Mouse (Mus musculus): ENCODE measurements at regions not wholly inside any gene's neighbourhood (a gene's known extent, or its start where the extent isn't known, plus 50 kb on each side); places are given as distances from the start of the nearest gene placed in this dataset.

DNA sequence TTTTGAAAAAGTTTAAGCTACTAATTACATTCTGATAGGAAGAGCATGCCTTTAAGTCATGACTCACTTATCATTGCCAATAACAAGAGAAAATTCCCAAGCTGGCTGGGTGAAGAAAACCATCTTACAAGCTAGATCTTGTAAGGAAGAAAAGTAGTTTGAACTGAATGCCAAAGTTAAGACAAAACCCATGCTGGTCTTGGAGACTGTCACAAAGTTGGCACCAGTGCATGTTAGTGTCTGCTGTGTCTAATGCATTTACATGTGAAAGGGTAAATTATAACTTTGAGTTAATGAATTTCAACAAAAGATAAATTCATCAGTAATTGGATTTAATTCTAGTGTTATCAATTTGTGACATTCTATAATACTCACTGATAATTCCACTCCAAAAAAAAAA is 533.6 kb upstream of the Fam241a start:
- no peak for DNase-seq (ENCODE audit: low spot score in 2 of 2)

DNA sequence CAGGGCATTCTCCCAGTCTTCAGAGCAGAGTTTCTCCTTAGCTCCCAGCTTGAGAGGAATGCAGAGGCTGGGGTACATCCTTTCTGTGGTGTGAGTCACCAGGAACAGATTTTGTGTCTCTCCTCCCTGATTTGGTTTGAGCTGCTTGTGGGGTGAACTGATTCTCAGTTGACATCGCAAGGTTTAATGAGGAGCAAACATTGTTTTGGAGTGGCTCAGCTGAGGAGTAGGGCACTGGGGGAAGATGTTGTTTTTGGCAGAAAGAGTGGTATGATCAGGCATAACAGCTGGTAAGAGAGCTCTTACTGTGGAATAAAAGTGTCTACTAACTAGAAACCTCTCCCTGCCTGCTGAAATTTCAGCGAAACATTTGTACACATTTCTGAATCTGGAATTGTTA is 519.4 kb upstream of the Fam241a start:
- no peak for DNase-seq (ENCODE audit: low spot score in 2 of 2)

DNA sequence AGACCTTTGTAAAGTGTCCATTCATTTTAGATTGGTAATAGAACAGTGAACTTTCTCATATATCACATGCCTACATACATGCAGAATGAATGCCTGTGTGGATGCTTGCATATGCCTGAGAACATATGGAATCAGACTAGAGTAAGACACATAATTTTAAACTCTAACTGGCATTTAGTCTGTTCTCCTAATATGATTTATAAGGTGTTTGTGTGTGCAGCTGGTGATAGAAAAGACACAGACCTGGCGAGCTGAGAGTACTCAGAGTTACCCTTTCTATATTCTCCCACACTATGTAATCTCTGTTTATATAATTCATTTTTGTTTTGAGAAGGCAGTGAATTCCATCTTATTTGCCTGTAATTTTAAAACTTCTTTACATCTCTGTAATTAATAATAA is 517.4 kb upstream of the Fam241a start:
- no peak for DNase-seq (ENCODE audit: low spot score in 2 of 2)

DNA sequence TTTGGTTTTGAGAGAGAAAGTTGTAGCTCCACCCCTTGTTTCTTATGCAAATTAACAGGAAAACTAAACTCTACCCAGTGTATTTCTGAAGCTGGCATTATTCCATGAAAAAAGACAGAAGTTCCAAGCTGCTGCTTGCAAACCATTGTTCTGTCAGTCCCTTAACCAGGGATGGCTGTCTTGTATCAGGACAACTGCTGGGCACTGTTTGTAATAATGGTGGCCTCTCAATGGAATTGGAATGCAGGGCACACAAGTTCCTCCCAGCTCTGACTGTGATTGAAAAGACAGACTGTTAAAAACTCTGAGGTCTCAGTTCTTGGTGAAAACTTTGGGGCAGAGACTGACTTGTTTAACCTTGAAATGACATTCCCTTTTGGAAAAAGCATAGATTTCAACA is 516.0 kb upstream of the Fam241a start:
- no peak for DNase-seq (ENCODE audit: low spot score in 2 of 2)

DNA sequence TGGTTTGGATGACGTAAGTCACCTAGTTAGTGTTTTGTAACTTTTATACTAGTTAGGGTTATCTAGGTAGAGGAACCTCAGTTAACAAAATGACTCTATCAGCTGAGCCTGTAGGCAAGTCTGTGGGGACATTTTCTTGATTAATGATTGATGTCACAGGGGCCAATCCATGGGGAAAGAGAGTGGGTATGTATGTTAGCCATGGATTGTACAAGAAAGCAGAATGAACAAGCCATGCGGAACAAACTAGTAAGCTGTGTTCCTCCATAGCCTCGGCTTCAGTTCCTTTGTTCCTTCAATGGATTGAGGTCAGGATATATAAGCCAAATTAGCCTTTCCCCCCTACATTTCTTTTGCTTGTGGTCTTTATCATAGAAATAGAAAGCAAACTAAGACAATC is 498.7 kb upstream of the Fam241a start:
- no peak for DNase-seq (ENCODE audit: low spot score in 2 of 2)

DNA sequence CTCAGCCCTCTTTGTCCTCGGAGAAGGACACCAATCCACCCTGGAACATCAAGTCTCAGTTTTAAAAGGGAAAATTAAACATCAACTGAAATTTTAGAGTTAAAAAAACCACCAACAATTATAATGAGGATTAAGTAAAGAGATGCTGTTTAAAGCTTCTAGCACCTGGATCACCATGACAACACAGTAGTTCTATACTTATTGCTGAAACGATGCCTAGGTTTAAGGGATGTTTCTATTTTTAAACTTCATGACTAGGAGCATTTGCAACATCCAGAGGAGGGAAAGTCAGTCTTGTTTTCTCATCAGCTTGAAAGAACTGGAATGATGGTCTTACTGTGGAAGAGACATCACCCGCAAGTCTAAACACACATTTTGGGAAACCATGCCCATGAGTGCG is 484.5 kb upstream of the Fam241a start:
- no peak for DNase-seq (ENCODE audit: low spot score in 2 of 2)

DNA sequence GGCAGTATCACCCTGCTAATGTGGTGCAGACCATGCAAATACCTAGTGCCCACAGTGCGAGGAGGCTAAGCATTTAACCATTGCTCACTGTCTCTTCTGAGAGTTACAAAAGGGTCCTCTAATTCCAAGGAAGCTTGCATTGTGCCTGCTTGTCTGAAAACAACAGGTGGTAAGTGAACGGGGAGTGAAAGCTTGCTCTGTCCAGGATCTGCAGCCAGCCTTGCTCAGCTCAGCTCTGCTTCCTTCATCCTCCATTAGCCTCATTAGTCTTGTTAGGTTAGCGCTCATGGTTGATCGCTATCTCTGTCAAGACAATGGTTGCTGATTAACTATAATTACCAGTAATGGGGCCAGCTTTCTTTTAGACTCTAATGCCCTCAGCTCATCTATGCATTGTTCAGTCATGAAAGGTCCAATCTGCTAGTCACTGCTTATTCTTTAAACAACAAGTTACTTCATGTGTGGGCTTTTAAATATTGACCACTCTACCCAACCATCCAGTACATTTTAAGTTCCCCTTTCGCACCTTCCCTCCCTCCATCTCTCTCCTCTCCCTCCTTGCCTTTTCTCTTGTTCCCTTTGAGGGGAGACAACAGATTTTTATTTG is 473.5 kb upstream of the Fam241a start:
- no peak for DNase-seq (ENCODE audit: low spot score in 2 of 2)

DNA sequence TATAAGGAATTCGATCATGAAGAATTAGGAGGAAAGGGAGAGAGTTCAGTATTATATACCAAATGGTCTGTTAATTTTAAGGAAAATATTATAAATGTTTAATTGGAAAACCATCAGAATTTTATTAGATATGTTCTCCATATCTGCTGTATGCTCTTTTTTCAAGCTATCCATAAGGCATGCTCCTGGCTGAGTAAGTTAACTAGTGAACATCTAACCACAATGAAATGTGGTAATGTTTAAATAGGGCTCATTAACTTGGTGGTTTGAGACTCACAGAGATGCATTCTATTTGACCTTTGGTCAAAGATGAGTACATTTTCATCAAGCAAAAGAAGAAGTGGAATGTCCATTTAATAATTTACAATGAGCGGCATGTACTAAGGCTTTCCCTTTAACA is 466.2 kb upstream of the Fam241a start:
- no peak for DNase-seq (ENCODE audit: low spot score in 2 of 2)

DNA sequence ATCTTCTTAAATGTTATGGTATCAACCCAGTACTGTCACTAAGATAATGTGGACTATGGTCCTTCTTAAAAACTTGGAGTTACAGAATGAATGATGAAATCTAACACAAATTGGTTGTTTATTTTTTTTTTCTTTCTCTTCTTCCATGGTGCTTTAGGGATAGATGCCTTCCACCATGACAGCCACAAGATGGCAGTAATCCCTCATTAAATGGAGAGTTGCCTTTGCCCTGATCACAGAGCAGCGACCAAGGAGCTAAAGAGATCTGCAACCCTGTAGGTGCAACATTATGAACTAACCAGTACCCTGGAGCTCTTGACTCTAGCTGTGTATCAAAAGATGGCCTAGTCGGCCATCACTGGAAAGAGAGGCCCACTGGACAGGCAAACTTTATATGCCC is 453.0 kb upstream of the Fam241a start:
- DNase-seq (ENCODE audit: low spot score in 2 of 2), result peak; percentile 22 to 70

DNA sequence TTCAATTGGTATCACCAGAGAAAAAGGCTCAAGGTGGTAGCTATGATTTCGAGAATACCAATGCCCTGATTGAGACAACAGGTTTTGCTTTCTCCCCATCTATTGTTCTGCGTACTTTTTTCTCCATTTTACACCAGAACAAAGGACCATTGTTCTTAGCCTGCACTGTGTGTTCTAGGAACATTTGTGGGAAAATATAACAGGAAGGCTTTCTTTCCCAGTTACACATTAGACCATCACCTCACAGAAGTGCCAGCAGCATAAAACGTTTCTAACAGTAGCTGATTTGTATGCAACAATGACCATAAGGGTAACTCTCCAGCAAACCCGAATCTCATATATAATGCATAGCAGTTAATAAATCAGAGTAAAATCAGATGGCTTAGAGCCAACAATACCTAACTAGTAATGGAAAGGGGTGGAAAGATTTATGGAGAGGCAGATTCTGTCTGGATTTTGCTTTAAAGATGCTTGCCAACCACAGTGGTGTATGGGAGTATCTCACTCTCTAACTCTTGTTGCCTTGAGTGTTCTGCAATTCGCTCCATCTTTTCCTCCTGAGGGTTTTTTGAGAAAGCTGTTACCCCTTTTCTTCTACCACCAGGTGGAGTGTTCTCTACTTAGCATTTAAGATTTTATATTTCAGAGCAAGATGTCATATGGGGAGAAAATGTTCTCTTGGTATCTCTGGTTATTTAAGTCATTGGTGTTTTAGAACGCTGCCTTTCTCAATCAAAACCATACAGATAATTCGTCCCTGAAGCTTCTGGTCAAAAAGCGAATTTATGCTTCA is 451.9 kb upstream of the Fam241a start:
- DNase-seq (ENCODE audit: low spot score in 2 of 2), result peak in 1 of 2 experiments; percentile 5

DNA sequence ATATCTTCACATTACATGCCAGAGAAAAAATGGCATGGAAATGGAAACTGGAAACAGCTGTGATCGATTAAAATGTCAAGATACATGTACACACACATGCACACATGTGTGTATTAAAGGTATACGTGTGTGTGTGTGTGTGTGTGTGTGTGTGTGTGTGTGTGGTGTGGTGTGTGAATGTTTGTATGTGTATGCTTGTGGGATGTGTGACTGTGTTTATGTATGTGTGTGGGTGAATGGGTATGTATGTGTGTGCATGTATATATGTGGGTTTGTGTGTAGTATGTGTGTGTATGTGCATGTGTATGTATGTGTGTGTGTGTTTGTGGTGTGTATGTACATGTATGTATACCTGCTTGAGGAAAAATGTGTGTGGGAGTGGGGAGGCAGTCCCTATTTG is 441.4 kb upstream of the Fam241a start:
- DNase-seq (ENCODE audit: low spot score in 2 of 2), result no peak

DNA sequence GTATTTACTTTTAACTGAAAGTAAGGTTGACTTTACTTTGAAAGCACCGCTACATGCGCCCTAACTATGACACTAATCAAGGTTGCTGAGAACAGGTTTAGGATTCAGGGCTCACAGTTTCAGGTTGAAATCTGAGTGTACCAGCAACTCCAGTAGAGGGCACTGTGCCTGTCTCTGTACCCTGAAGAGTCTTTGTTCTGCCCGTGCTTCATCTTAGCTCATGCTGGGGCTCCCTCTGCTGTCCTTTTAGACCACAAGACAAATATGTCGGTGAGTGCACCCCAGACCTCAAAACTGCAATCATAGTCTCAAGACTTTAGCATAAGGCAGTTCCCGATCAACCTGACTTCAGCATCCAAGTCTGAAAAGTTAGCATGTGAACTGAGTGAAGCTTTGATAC is 440.9 kb upstream of the Fam241a start:
- DNase-seq (ENCODE audit: low spot score in 2 of 2), result peak; percentile 58 to 87

DNA sequence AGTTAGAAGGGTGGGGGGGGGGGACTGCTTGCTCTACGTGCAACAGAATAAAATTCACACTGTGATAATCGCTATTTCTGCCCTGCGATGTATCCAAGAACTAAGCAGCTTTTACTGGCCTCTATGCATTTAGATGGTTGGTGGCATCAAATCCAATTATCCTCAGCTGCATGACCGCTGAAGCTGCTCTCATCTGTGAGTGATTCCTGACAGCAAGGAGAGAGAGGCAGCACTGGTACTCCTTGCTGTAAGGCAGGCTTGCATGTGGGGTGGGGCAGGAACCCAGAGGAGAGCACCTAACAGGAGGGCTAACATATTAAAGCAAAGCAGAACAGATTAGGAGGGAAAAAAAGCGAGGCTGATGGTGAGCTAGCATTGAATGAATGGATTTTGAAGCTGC is 431.6 kb upstream of the Fam241a start:
- no peak for DNase-seq (ENCODE audit: low spot score in 2 of 2)

DNA sequence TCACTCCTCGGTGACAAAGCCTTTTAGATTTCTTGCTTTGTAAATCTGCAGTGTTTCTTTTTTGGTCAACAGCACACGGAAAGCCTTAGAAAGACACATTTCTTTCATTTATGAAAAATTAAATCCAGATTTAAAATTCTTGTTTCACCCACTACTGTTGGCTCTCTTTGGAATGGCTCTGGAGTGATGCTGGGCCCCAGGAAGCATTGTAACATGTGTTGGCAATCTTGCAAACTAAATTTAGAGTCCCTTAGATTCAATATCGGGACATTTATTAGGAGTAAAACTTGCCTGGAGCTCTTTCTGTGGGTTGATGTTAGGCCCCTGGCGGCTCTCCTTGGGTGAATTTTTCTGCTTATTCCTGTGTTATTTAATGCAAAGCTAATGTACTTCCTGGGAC is 405.2 kb upstream of the Fam241a start:
- no peak for DNase-seq (ENCODE audit: low spot score in 2 of 2)

DNA sequence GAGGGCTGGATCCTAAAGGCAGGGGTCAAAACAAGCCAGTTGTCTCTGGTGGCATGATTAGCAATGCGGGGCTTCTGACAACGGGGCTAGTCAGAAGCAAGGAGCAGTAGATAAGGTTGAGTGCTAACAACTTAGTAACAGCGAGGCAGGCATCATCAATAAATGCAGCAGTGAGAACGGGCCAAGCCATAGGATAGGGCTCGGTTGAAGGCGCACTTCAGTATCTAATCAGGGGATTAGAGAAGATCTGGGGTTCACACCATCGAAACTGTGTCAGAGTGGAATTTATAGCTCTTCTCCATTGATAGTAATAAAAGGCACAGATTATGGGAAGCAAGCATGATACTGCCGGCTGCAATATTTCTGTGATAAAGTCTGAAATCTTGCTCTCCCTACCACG is 402.0 kb upstream of the Fam241a start:
- no peak for DNase-seq (ENCODE audit: low spot score in 2 of 2)

DNA sequence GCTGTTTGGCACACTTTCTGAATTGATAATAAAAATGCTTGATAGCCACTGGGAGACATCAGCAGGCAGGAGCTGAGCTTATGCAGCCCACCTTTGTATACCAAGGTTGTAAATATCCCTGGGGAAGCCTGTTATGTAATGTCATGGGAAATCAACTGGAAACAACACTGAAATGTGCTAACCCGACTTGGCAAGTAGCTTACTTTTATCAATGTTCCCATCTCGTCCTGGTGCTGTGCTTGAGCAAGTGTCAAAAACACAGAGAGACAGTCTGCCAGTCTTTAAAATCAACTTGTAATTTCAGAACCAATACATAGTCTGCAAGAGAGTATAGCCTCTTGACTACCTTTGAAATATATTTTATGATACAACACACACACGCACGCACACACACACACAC is 391.7 kb upstream of the Fam241a start:
- no peak for DNase-seq (ENCODE audit: low spot score in 2 of 2)

DNA sequence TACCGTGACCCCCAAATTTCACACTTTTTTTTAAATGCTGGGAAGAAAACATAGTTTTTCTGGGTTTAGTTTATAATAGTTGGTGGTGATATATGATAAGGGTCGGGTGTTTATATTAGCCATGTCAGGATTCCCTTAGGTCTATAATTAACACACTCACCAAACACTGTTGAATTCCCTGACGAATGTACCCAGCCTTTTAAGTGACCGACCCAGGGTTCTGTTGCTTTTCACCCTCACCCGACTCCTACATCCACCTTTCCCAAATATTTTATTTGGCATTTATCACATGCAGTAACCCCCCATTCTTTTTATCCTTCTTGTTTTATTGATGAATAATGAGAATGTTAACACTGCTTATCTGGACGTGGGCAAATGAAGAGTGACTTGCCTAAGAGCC is 389.1 kb upstream of the Fam241a start:
- no peak for DNase-seq (ENCODE audit: low spot score in 2 of 2)

DNA sequence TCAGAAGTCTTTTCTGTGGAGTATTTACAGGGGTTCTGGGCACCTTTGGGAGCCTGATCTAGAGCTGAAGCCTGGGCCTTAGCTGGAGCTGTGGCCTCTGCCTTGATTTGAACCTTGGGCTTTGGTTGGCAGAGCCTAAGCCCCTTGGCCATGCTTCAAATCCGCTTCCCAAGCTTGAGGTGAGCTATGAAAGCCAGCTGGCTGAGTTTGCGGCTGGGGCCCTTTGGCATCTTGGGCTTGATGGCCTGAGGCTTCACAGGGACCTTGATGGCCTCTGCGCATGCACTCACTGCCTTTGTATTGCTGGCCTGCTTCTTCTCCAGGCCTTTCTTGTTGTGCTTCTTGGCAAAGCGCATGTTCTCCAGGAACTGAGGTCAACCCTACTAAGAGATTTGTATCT is 384.5 kb upstream of the Fam241a start:
- no peak for DNase-seq (ENCODE audit: low spot score in 2 of 2)

DNA sequence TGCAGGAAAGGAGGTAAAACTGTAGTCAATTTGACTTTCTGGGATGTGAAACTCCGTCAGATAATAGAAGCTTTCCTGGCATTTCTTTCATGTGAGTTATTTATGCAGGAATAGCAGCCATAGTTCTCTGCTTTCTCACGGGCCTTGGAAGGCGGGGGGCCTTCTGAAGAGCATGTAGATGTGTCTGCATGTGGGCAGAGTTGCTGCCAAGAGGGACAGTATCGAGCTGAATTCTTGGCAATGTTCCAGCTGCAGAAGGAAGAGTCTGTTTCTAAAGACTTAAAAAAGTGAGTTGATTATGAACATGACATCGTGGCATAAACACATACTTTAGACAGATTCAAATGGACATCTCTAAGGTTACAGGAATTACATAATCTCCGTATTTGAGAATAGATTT is 374.5 kb upstream of the Fam241a start:
- DNase-seq (ENCODE audit: low spot score in 2 of 2), result no peak

DNA sequence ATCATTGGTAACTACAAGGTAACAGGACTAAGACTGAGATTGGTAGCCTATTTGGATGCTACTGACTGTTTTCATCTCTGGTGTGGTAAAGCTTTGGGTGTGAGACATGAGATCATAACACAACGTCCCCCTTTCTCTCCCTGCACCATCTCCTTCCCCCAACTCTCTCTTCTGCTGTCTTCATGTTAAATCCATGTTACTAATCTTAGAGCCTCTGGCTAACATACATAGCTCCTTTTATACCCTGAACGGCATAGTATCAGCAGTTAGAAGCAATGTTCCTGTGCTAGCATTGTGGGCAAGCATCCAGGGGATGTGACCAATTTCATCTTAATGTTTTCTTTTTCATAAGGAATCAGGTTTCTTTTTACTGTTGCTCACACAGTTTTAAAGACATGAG is 365.1 kb upstream of the Fam241a start:
- no peak for DNase-seq (ENCODE audit: low spot score in 2 of 2)

DNA sequence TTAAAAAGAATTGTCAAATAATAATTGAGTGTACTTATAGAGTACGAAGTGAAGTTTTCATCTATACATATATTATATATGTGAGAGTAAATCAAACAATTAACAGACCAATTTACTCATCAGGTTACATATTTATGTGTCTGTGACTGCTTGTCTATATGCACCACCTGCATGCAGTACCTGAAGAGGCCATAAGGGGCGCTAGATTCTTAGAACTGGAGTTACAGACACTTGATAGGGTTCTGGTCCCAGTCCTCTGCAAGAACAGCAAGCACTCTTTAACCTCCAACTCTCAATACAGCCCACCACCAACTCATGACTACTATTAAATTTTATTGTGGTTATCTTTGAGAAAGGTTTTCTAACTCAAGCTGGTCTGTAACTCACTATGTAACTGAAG is 351.7 kb upstream of the Fam241a start:
- DNase-seq (ENCODE audit: low spot score in 2 of 2), result no peak

DNA sequence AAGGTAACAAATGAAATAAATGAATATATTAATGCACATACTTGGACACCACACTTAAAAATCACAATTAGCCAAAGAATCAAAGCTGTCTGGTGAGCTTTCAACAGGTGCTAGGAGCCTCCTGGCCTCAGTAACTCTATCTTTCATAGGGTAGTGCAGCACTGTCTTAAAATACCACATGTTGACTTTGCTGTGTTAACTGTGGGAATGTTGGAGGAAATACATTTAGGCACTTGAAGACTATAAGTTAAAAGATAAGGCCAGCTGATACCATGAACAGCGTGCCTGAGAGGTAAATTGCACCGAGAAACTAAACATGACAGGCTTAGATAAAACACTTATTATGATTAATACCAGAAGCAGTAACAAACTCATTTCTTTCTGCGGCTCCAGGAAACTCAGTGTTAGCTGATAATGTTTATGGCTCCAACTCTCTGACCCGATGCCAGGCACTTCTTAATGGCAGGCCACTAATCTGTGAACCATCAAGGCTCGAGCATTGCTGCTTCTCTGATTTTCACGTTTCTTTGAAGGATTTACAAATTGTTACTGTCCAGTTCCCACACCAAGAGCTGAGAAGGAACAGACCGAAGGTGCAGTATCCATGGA is 343.8 kb upstream of the Fam241a start:
- no peak for DNase-seq (ENCODE audit: low spot score in 2 of 2)

DNA sequence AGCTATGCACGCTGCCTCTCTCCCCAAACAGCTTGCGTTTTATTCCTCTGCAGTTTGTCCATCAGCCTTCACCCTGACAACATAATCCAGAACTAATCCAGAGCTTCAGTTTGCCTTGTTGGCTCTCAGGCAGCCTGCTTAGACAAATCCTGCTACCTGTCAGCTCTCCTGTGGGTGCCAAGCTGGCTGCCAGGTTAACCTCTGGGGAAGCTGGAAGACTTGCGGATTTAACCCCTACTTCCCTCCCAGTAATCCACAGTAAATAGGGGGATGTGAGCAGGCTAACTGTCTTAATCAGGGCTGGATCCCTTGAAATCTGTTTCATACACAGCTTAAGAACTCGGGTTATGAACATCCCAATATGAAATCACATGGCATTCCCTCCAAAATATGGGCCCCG is 334.3 kb upstream of the Fam241a start:
- no peak for DNase-seq (ENCODE audit: low spot score in 2 of 2)

Measured in layer of hippocampus, adult 18-20 months (tissue).